Mouse (Mus musculus): ENCODE measurements around the gene Scp2. TPM values are rescaled to one million over a fixed set of nuclear protein-coding genes. Genes with fewer than 3 reads are reported as not detected.
"Not testable (repeated sequence)": the region's sequence is repeated elsewhere in the genome, so short reads cannot be mapped to it uniquely, and the experiment has no call there.

Gene Scp2
- 349 and 376 TPM in 2 replicates for polyA plus RNA-seq (2015; fragmentation: Nextera tagmentation; extraction: Ambion mirVana)

GRCm38 (mm10) chr4:108144880-108145279, at the start of gene Scp2:
Scp2 (minus strand) TSS chr4:108144998.
- H3K27ac ChIP-seq (replicated peaks), result no peak within 1 kb of the TSS
- H3K9ac ChIP-seq, result no peak within 1 kb of the TSS
- no peak for ATAC-seq (ENCODE audit: insufficient read depth)
- no peaks in the 10 kb centered on the region for H3K9me3 ChIP-seq (replicated peaks)
- no peaks in the 10 kb centered on the region for H3K4me1 ChIP-seq (replicated peaks)
- no peaks in the 10 kb centered on the region for H3K27me3 ChIP-seq
- H3K4me2 ChIP-seq, result no peak within 1 kb of the TSS
- H3K4me3 ChIP-seq (replicated peaks), result no peak within 1 kb of the TSS
- H3K36me3 ChIP-seq (replicated peaks), result no peaks in the 10 kb centered on the region
- 57% methylated on average over 1 of the region's 1 CpGs for WGBS (ENCODE audit: insufficient replicate concordance)

- Histone ChIP-seq H3K27me3 (no peaks in the 10 kb centered on the region), H3K9me3 (replicated peaks) (no peaks in the 10 kb centered on the region), H3K4me2 (no peak overlapping the region), H3K9ac (no peak overlapping the region), H3K4me3 (replicated peaks) (no peak overlapping the region), H3K4me1 (replicated peaks) (no peaks in the 10 kb centered on the region), H3K27ac (replicated peaks) (no peak overlapping the region), H3K36me3 (replicated peaks) (no peaks in the 10 kb centered on the region)
- ATAC-seq (ENCODE audit: insufficient read depth), result no peak
- WGBS (ENCODE audit: insufficient replicate concordance), result 49% methylated on average over 2 of the region's 2 CpGs
Observed at GRCm38 (mm10) chr4:108192821-108193323, 48.1 kb upstream of the Scp2 start.

GRCm38 (mm10) chr4:108182278-108182677, 37.5 kb upstream of the Scp2 start:
- no peaks in the 10 kb centered on the region for H3K36me3 ChIP-seq (replicated peaks)
- H3K4me2 ChIP-seq, result no peak overlapping the region
- no peak overlapping the region for H3K4me3 ChIP-seq (replicated peaks)
- H3K27me3 ChIP-seq, result no peaks in the 10 kb centered on the region
- H3K9me3 ChIP-seq (replicated peaks), result no peaks in the 10 kb centered on the region
- no peaks in the 10 kb centered on the region for H3K4me1 ChIP-seq (replicated peaks)
- no peak overlapping the region for H3K27ac ChIP-seq (replicated peaks)
- no peak overlapping the region for H3K9ac ChIP-seq
- 63% methylated on average over 1 of the region's 1 CpGs for WGBS (ENCODE audit: insufficient replicate concordance)
- no peak for ATAC-seq (ENCODE audit: insufficient read depth)

GRCm38 (mm10) chr4:108168056-108168455, 23.3 kb upstream of the Scp2 start:
- Histone ChIP-seq H3K9ac (no peak overlapping the region), H3K4me1 (replicated peaks) (0 out of 2 replicates have a peak, but pooled peaks cover 4% of the 10 kb centered on the region)

GRCm38 (mm10) chr4:108166874-108167273, 22.1 kb upstream of the Scp2 start:
- ATAC-seq (ENCODE audit: insufficient read depth), result no peak
- H3K4me2 ChIP-seq, result no peak overlapping the region
- WGBS (ENCODE audit: insufficient replicate concordance), result 54% methylated on average over 4 of the region's 4 CpGs
- peaks cover 31% of the 10 kb centered on the region for H3K27me3 ChIP-seq
- H3K9ac ChIP-seq, result no peak overlapping the region
- no peak overlapping the region for H3K27ac ChIP-seq (replicated peaks)
- no peaks in the 10 kb centered on the region for H3K9me3 ChIP-seq (replicated peaks)
- H3K36me3 ChIP-seq (replicated peaks), result no peaks in the 10 kb centered on the region
- no peak overlapping the region for H3K4me3 ChIP-seq (replicated peaks)
- 0 out of 2 replicates have a peak, but pooled peaks cover 4% of the 10 kb centered on the region for H3K4me1 ChIP-seq (replicated peaks)

More at GRCm38 (mm10) chr4:108168056-108168455, 23.3 kb upstream of the Scp2 start:
- Histone ChIP-seq H3K27ac (replicated peaks) (no peak overlapping the region), H3K4me3 (replicated peaks) (no peak overlapping the region), H3K4me2 (no peak overlapping the region), H3K27me3 (peaks cover 31% of the 10 kb centered on the region), H3K9me3 (replicated peaks) (no peaks in the 10 kb centered on the region), H3K36me3 (replicated peaks) (no peaks in the 10 kb centered on the region)
- WGBS (ENCODE audit: insufficient replicate concordance), result 69% methylated on average over 6 of the region's 6 CpGs
- ATAC-seq (ENCODE audit: insufficient read depth), result no peak

- Histone ChIP-seq H3K9me3 (replicated peaks) (no peaks in the 10 kb centered on the region), H3K4me3 (replicated peaks) (peak within 1 kb of the TSS; percentile 55), H3K27me3 (peaks cover 31% of the 10 kb centered on the region), H3K9ac (peak within 1 kb of the TSS; percentile 33; the same call in 1 of the 2 replicates), H3K36me3 (replicated peaks) (no peaks in the 10 kb centered on the region), H3K4me2 (peak within 1 kb of the TSS; percentile 65), H3K4me1 (replicated peaks) (0 out of 2 replicates have a peak, but pooled peaks cover 4% of the 10 kb centered on the region), H3K27ac (replicated peaks) (no peak within 1 kb of the TSS)
- 2% methylated on average over 43 of the region's 43 CpGs for WGBS (ENCODE audit: insufficient replicate concordance)
- ATAC-seq (ENCODE audit: insufficient read depth), result no peak
Observed at GRCm38 (mm10) chr4:108165152-108165895, 20.5 kb upstream of the Scp2 start, which contains the start of gene Echdc2. Echdc2 (plus strand) TSS chr4:108165437.

- Histone ChIP-seq H3K4me2 (no peak overlapping the region), H3K27me3 (peaks cover 31% of the 10 kb centered on the region), H3K36me3 (replicated peaks) (no peaks in the 10 kb centered on the region), H3K4me3 (replicated peaks) (no peak overlapping the region), H3K4me1 (replicated peaks) (0 out of 2 replicates have a peak, but pooled peaks cover 4% of the 10 kb centered on the region), H3K27ac (replicated peaks) (no peak overlapping the region), H3K9ac (no peak overlapping the region), H3K9me3 (replicated peaks) (no peaks in the 10 kb centered on the region)
- 52% methylated on average over 3 of the region's 3 CpGs for WGBS (ENCODE audit: insufficient replicate concordance)
- no peak for ATAC-seq (ENCODE audit: insufficient read depth)
Observed at GRCm38 (mm10) chr4:108163291-108163690, 18.5 kb upstream of the Scp2 start.

GRCm38 (mm10) chr4:108161936-108162335, 17.1 kb upstream of the Scp2 start:
- Histone ChIP-seq H3K4me2 (no peak overlapping the region), H3K27me3 (peaks cover 31% of the 10 kb centered on the region), H3K4me1 (replicated peaks) (0 out of 2 replicates have a peak, but pooled peaks cover 4% of the 10 kb centered on the region), H3K9ac (no peak overlapping the region), H3K36me3 (replicated peaks) (no peaks in the 10 kb centered on the region), H3K4me3 (replicated peaks) (no peak overlapping the region), H3K9me3 (replicated peaks) (no peaks in the 10 kb centered on the region), H3K27ac (replicated peaks) (no peak overlapping the region)
- 70% methylated on average over 8 of the region's 8 CpGs for WGBS (ENCODE audit: insufficient replicate concordance)
- no peak for ATAC-seq (ENCODE audit: insufficient read depth)

- not testable (repeated sequence) for H3K27ac ChIP-seq (replicated peaks); H3K4me3 ChIP-seq (replicated peaks); H3K36me3 ChIP-seq (replicated peaks); H3K9me3 ChIP-seq (replicated peaks); H3K9ac ChIP-seq; H3K27me3 ChIP-seq; H3K4me2 ChIP-seq; H3K4me1 ChIP-seq (replicated peaks); ATAC-seq (ENCODE audit: insufficient read depth)
- WGBS (ENCODE audit: insufficient replicate concordance), result 59% methylated on average over 1 of the region's 1 CpGs
Observed at GRCm38 (mm10) chr4:108155141-108155540, 10.3 kb upstream of the Scp2 start.

GRCm38 (mm10) chr4:108145554-108145953, 756 bp upstream of the Scp2 start:
- not testable (repeated sequence) for ATAC-seq (ENCODE audit: insufficient read depth); H3K4me3 ChIP-seq (replicated peaks); H3K9ac ChIP-seq; H3K9me3 ChIP-seq (replicated peaks); H3K27me3 ChIP-seq; H3K36me3 ChIP-seq (replicated peaks); H3K4me2 ChIP-seq; H3K4me1 ChIP-seq (replicated peaks); H3K27ac ChIP-seq (replicated peaks)
- WGBS (ENCODE audit: insufficient replicate concordance), result 39% methylated on average over 3 of the region's 3 CpGs

GRCm38 (mm10) chr4:108143778-108144177, 1.0 kb downstream of the Scp2 start:
- H3K27ac ChIP-seq (replicated peaks), result no peak overlapping the region
- no peak overlapping the region for H3K4me2 ChIP-seq
- H3K4me1 ChIP-seq (replicated peaks), result no peaks in the 10 kb centered on the region

More at GRCm38 (mm10) chr4:108143778-108144177, 1.0 kb downstream of the Scp2 start:
- Histone ChIP-seq H3K36me3 (replicated peaks) (no peaks in the 10 kb centered on the region), H3K9me3 (replicated peaks) (no peaks in the 10 kb centered on the region), H3K4me3 (replicated peaks) (no peak overlapping the region), H3K27me3 (no peaks in the 10 kb centered on the region), H3K9ac (no peak overlapping the region)
- ATAC-seq (ENCODE audit: insufficient read depth), result no peak
